Mouse (Mus musculus) telencephalon, adult 2 months (tissue): ENCODE data around the gene Nod2.
"Not testable (repeated sequence)": the region's sequence is repeated elsewhere in the genome, so short reads cannot be mapped to it uniquely, and the experiment has no call there.

Experiments used
- DNase-seq: peaks from one replicate; pipeline ENCODE4 v3.0.0-alpha.2; 2011; ENCODE audit warnings: low read depth, low spot score

Gene Nod2

DNA sequence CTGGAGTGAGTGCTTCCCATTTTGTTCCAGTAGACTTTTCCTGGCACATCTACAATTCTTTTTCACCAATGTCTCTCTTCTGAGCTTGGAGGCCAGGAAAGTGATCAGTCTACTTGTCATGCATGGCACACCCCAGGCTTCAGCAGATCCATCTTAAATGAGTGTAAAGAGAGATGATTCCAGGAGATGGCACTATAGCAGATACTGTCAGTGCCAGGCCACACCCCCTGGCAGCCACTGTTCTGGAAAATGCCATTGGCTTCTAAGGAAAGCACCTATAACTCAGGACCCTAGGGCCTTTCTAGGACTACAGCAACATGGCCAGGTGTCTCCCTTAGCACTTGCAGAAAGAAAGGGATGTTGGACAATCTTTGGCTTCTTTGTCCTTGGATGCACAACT lies 16.0 kb upstream of the Nod2 start:
- peak; percentile 52 for DNase-seq

DNA sequence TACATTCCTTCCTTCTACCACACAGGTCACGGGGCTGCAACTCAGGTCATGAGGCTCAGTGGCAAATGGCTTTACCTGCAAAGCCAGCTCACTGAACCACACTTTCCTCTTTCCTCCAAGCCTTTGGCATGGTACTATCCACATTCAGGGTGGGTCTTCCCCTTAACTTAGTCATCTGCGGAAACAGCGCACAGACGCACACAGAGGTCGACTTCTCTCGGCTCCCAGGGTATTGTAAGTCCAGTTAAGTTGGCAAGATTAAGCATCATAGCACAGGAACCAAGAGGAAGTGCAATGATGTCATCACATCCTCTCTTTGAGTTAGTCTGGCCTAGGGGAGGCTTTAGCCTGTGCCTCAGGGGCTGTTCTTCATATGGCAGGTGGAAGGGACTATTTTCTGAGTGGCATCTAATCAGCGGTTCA lies 13.8 kb upstream of the Nod2 start:
- DNase-seq: no peak

DNA sequence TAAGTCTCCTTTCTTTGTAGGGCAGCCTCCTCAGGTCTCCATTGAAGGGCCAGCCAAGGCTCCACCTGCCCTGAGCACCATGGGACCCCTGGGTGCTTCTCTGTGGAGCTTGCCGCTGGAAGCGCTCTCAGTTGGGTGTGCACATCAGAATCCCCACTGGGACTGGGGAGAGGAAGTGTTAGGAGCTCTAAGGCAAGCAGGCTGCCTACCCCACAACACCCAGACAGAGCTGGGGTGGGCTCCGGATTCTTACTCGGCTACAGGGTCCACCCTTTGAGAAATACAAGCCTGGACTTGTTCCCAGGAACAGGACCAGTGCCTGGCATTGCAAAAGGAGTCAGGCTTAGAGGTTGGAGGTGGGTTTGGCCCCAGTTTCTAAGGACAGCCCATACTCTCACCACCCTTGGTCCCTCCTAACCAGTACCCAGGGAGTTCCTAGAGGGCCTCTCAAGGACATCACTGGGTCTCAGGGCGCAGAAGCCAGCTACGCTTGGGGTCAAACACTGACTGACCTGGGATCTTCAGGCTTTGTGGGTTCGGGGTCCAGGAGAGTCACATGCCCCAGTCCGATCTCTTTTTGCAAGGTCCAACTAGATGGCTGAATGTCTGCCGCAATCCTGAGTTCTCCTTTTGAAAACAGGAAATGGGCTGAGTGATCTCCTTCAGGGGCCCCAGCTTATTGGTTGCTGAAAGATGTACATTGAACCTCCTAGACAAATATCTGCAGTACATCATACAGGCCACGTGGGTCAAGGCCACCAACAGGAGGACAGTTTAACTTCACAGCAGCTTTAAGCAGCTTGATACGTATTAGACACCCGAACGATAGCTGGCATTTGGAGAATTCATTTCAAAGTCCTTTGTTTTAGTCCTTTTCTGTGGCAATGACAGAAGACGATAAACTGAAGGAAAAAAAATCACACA lies 11.4 kb upstream of the Nod2 start, which contains the start of gene Snx20:
TSS of gene Snx20 (minus strand) at position 655 of the 924 bp plus-strand sequence.
- no peak for DNase-seq

DNA sequence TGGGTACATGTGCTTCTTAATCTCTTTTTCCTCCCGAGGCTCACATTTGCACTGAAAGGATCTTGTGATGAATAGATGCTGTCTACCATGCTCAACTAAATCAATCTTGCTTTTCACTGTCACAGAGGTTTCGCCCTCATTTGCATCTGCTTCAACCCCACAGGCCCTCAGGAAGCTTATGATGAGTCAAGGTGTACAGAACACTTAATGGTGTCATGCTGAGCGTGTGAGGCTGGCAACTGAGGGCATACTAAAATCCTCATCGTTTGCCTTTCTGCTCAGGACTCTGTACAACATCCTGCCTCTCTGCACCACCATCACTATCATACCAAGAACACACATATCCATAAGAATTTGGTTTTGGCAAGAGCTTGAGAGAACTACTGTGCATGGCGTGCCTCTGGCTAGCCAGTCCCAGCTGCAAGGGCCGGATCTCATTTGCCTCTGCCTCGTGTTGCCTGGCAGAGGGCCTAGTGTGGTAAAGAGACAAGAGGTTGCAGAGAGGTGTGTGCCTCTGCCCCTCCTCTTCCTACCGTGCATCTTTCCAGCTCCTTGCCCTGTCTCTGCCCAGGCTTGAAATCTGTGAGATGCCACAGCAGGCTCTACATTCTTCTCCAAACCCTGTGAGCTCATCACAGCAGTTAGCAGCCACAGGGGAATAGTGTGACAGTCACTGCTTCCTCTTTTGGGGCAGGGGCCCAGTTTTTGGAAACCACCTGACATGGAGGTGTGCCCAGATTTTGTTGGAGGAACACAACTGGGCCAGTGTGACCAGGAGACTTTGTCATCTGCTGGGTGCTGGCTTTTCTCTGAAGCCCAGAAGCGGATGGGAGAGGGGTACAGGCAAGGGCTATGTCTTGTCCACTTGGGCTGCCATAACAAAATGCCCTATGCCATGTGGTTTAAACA lies 9.8 kb upstream of the Nod2 start:
- DNase-seq: no peak

DNA sequence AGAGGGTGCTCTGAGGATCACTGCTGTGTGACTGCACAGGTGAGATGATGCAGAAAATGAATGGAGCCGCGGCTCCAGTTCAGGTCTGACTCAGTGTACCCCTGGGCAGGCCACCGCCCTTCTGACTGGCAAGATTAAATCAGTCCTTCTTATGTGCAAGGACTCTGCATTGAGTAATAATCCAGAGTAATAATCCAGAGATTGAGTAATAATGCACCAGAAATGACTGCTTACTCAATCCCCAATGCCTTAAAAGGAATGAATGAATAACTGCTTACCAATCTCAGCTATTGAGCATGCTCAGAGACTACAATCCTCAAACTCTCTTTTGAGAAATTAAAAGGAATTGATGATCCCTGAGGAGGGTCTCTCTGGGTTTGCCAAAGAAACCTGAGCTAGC lies 8.2 kb upstream of the Nod2 start:
- DNase-seq: no peak

DNA sequence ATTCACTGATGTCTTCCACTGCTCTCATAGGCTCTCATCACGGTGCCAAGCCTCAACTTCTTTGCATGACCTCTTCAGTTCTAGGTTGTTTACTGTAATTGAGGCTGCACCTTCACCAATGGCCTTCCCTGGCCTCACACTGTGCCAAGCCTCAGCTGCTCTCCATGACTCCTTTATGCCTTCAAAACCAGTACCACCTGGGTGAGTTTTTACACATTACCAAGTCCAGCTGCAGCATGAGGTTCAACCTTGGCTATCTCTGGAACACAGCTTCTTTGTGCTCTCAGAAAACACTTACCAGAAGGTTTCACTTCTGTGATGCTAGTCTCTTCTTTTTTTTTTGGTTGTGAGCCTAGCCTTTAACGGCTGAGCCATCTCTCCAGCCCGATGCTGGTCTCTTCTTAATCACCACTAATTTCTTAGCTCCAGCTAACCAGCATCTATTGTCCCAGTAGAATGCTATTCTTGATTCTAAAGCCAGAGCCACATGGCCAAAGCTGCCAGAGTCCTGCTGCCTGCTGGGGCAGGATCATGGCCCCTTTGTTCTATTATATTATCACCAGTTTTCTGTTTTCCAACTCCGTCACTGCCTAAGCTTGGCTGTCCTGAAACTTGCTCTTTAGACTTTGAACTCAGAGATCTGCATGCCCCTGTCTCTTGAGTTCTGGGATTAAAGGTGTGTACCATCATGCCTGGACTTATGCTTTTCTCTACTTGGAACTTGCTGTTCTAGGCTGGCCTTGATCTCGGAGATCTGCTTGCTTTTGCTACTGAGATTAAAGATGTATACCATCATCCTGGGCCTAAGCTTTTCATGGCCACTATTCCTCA lies 4.2 kb upstream of the Nod2 start:
- no peak for DNase-seq

DNA sequence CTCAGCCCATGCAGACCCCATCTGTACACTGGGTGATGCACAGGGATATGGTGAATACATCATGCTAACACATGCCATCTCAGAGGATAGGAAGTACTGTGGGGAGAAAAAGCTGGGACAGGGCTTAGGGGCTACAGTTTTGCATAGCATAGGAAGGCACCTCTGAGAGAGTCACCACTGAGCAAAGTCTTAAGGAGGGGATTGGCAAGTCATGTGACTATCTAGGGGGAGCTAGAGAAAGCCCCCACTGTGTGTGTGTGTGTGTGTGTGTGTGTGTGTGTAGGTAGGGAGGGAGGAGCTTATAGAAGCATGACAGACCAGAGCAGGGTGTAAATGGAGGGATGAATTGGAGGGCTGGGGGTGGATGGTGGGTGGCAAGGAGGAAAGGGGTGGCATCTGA lies 1.2 kb downstream of the Nod2 start:
- no peak for DNase-seq

DNA sequence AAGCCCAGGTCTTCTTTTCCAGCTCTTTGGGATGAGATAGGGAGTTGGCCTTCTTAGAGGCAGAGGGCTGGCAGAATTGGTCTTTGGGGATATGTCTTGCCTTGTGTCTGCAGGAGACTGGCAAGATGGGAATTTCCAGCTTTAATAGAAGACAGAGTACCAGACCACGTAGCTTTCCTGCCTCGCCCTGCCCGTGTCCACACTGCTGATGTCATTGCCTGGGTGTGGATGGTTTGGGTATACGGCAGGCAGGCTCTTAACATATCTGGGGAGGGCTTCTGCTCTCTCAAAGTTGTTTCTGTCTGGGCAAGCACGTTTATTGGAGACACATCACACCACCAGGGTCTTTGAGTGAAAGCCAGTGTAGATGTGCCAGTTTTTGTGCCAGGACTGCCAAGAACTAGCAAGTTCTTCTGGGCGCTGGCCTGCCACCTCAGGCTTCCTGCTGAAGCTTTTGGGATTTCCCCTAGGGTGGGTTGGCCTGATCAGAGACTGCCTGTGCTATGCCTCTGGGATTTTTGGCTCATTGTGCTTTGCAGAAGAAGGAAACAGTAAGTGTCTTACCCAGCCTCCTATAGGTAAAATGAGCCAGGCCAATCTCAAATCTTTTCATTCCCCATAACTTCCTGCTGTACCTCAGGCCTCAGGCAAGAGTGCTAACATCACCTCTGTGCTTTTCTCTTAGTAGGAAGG lies 3.0 kb downstream of the Nod2 start:
- DNase-seq: no peak

DNA sequence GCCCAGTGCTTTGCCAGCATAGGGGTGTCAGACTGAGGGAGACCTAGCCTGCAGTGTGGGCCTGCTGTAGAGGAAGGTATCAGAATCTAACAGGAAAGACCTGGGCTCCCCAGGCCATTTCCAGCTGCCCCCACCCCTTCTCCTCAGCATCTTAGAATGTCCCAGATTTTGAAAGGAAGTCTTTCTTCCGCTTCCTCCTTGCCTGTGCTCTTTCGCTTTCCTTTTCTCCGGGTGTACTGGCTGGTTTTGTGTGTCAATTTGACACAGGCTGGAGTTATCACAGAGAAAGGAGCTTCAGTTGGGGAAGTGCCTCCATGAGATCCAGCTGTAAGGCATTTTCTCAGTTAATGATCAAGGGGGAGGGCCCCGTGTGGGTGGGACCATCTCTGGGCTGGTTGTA lies 4.0 kb downstream of the Nod2 start:
- not testable (repeated sequence) for DNase-seq

DNA sequence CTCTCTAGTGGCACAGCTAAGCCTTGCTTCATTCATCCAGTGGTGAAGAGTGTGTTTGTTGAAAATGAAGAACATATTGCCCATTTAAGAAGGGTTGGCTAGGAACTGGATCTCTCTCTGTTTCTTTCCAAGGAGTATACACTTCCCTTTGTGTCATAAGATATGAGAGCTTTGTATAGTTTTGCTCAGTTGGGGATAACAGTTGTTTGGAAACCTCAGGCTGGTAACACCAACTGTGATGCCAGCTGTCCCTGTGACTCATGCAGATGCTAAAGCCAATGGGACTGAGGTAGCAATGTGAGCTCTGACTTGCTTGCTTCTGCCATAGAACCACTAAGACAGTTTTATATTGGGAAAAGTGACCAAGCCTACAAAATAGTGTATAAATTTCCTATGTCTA lies 8.2 kb downstream of the Nod2 start:
- peak; percentile 51 for DNase-seq

DNA sequence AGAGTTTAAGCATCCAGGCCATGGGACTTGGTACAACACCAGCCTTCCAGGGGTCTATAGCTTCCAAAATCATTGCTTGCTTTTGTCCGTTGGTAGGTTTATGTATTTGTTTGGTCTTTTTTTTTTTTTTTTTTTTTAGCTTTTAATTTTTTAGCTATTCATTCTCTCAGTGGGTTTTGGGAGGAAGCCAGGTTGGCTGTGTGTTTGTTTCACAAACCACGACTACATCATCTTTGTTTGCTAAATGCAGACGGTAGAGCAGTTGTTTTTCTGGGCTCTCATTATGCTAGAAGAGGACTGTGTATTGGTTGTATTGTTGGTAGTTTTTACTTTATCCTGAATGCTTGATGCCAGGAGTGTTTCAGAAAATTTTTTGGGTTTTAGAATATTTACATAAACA lies 12.8 kb downstream of the Nod2 start:
- DNase-seq: no peak

DNA sequence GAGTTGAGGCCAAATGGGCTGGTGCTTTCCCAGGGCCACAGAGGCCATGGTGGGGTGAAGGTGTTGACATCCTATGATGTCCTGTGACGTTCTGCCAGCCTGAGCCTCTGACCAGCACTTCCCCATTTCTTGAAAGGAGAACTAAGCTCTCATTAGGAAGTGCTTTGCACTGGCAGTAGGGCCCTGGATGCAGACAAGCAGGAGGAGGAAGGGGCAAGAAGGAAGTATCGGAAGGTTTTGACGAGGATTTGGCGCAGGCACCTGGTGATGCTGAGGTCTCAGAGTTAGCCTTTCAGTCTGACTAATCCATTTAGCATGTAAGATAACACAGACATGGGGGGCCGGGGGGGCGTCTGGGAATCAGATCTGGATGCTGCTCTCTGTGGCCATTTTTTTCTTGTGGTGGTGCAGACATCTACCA lies 15.3 kb downstream of the Nod2 start:
- DNase-seq: no peak

DNA sequence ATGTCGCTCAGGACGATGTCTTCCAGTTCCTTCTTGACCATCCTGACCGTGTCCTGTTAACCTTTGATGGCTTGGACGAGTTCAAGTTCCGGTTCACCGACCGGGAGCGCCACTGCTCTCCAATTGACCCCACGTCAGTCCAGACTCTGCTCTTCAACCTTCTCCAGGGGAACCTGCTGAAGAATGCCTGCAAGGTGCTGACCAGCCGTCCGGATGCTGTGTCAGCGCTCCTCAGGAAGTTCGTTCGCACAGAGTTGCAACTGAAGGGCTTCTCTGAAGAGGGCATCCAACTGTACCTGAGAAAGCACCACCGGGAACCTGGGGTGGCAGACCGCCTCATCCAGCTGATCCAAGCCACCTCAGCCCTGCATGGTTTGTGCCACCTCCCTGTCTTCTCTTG lies 17.0 kb downstream of the Nod2 start:
- DNase-seq: no peak

DNA sequence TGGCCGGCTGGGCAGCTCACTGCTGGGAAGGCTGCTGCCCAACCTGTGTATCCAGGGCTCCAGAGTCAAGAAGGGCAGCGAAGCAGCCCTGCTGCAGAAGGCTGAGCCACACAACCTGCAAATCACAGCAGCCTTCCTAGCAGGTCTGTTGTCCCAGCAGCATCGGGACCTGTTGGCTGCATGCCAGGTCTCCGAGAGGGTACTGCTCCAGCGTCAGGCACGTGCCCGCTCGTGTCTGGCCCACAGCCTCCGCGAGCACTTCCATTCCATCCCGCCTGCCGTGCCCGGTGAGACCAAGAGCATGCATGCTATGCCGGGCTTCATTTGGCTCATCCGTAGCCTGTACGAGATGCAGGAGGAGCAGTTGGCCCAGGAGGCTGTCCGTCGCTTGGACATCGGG lies 17.8 kb downstream of the Nod2 start:
- no peak for DNase-seq

DNA sequence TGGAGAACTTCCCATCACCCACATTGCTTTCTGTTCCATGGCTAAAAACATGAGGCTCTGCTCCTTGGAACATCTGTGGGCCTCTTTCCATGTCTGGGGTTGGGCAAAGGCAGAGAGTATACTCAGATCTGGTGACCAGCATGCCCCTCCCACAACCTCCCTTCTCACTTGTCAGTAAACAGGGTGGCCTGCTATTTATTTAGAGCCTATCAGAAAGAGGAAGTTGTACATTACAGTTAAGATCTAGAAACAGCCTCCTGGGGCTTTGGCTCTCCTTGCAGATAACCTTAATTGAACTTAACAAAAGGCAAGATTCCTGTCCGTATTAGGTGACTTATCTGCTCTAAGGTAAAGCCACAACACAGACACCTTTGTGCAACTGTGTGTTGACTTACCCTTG lies 19.3 kb downstream of the Nod2 start:
- DNase-seq: no peak

DNA sequence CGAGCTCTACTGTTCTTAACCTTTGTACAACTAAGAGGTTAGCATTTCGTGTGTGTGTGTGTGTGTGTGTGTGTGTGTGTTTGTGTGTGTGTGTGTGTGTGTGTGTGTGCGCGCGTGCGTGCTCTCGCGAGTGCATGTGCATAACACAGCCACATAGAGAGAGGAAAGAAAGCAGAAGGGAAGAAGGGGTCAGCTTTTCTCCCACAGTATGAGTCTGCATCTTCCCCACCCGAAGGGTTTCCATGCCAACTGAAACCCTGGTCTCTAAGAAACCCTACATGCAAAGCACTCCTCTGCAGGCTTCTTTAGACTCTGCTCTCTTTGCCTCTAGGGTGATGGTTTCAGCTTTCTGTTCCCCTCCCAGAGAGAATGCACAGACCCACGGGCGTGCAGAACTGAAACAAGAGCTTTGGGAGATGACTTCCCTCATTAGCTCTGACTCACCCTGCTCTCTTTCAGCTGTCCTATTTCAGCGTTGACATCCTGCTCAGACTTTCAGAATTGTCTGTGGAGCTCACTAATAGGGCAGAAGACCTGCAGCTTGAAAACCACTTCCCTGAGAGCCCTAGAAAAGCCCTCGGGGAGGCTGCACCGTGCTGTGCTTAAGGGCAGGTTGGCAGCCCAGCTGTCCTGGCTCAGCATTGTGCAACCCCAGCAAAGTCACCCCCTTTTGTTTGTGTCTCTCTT lies 21.4 kb downstream of the Nod2 start:
- DNase-seq: peak; percentile 83

DNA sequence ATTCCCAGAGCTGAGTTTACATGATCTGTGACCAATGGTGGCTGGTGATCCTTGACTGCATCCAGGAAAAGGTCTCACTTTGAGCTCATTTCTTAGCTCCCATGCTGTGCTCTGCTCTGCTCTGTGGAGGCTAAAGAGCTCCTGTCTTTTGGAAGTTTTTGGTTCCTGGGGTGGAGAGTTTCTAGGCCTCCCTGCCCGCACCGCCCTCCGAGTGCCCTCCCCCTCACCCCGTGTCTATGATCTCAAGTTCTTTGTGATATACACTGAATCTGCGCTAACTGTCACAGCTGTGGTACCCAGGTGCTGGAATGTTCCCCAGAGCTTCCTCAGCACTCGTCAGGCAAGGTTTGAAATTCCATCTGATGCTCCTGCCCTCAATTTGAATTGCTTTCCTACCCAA lies 23.7 kb downstream of the Nod2 start:
- DNase-seq: no peak

DNA sequence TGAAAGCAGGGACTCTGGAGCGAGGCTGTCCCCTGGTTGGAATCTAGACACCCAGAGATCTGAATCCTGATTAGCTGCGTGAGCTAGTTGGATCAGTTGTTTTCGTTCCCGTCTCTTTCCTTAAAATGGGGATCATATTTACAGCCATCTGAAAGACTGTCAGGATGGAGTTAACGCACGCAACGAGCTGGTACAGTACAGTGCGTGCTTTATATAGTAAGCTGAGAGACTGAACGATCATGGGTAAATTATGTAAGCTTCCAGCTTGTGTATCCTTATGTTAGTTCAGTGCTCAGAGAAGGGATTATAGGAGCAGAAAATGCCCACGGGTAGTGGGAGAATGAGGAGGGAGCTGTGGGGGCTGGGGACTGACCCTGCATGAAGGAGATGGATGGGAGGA lies 24.5 kb downstream of the Nod2 start:
- no peak for DNase-seq

DNA sequence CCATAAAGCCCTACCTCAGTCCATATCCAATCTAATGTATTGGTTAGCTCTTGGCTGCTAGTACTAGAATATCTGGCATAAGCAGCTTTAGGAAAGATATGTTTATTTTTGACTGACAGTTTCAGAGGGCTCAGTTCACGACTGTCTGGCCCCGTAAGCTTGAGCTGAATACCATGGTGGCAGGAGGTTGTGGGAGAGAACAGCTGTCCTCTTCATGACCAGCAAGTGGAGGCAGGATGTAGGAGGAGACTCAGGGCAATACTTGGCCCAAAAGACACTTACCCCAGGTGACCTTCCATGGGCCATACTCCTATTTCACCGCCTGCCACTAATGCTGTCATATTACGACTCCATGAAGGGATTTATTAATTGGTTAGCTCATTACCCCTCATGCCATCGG lies 26.7 kb downstream of the Nod2 start:
- DNase-seq: no peak

DNA sequence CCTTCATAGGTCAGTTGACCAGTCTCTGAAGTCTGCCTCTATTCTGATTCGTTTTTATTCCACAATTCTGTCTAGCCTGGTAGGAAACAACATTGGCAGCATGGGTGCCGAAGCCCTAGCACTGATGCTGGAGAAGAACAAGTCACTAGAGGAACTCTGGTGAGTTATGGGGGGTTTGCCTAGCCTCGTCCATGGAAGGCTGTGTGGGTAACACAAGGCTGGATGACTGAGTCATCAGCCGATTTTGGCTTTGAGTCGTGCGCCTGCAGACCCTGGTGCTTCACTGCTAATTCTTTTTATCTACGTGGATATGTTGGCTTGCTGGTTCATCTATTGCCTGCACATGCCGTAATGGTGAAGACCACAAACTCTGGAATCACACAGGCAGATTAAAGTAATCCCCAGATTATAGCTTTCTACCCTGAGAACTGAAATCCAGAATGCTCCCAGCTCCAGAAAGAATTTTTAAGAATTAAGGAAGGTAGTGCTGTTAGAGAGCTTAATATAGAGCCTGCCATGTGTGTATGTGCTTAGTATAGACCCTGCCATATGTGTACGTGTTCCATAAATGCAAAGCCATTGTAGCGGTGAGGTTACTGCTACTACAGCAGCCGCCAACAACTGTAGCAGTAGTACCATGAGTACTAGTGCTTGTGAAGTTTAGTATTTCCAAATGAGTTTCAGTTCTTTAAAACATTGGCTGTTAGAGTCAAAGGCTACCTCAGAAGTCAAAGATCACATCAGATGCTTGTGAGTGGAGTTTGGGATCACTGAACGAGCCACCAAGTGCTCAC lies 28.5 kb downstream of the Nod2 start:
- DNase-seq: no peak
